29 mouse cellular contexts compared by ENCODE assay signal in genomic region chr3:105924616-105925015, GRCm38 (mm10). TPM values are rescaled to one million over a fixed set of nuclear protein-coding genes. Genes with fewer than 3 reads are reported as not detected.
A peak's percentile ranks its signal among the peaks of the same experiment; 100 is the strongest.
DNase-seq lines count a peak whose midpoint lies in the region; ATAC-seq lines count a peak whose summit lies in the region.
"Had no signal": no experiment of that assay in that cellular context is flagged by ENCODE, and none has a peak within 500 bp of the region (broad histone marks: within the 10 kb centered on the region; RNA-seq: fewer than 3 reads in every experiment).

No protein-coding gene starts in this region.

- no peak overlapping the region for H3K4me2 ChIP-seq in liver, embryonic 12.5 days
- no peak overlapping the region for H3K4me2 ChIP-seq in liver, embryonic 15.5 days
- no peak overlapping the region for H3K4me2 ChIP-seq in neural tube, embryonic 15.5 days
- H3K4me2 ChIP-seq: forebrain, embryonic 13.5 days; heart, embryonic 13.5 days; hindbrain, embryonic 14.5 days had no signal

- H3K27ac ChIP-seq in liver, embryonic 12.5 days, result no peak overlapping the region
- H3K27ac ChIP-seq in liver, embryonic 15.5 days (replicated peaks), result no peak overlapping the region
- no peak overlapping the region for H3K27ac ChIP-seq in neural tube, embryonic 15.5 days (replicated peaks)
- H3K27ac ChIP-seq: forebrain, embryonic 10.5 days; forebrain, embryonic 13.5 days; heart, embryonic 13.5 days; hindbrain, embryonic 14.5 days; hindbrain, postnatal 0 days had no signal

- no peak for DNase-seq in cerebellum, adult 18-20 months
- no peak for DNase-seq in left cerebral cortex, postnatal 25 days (ENCODE audit: low spot score in 2 of 2)
- DNase-seq: adrenal gland, adult 8-10 months; adrenal gland, postnatal 25 days; cerebellum, adult 11-12 months; cerebellum, adult 9-10 months; cerebellum, postnatal 14 days; gastrocnemius, postnatal 14 days; heart, adult 18-20 months; heart, postnatal 14 days; heart, postnatal 4 days had no signal

- peaks cover 99% of the 10 kb centered on the region for H3K4me1 ChIP-seq in megakaryocyte, embryonic 14.5 days
- H3K4me1 ChIP-seq in liver, embryonic 12.5 days, result peaks cover 57% of the 10 kb centered on the region
- peaks cover 16% of the 10 kb centered on the region for H3K4me1 ChIP-seq in liver, embryonic 15.5 days (replicated peaks)
- H3K4me1 ChIP-seq in neural tube, embryonic 15.5 days, result no peaks in the 10 kb centered on the region
- H3K4me1 ChIP-seq: forebrain, embryonic 10.5 days; forebrain, embryonic 13.5 days; heart, embryonic 13.5 days had no signal

- no peaks in the 10 kb centered on the region for H3K27me3 ChIP-seq in megakaryocyte, embryonic 14.5 days (replicated peaks)
- H3K27me3 ChIP-seq in liver, embryonic 12.5 days (replicated peaks), result no peaks in the 10 kb centered on the region
- H3K27me3 ChIP-seq in liver, embryonic 15.5 days, result no peaks in the 10 kb centered on the region
- no peaks in the 10 kb centered on the region for H3K27me3 ChIP-seq in neural tube, embryonic 15.5 days (replicated peaks)
- H3K27me3 ChIP-seq: forebrain, embryonic 13.5 days; heart, embryonic 13.5 days had no signal

- no peak overlapping the region for H3K9ac ChIP-seq in liver, embryonic 12.5 days
- H3K9ac ChIP-seq in liver, embryonic 15.5 days, result no peak overlapping the region
- H3K9ac ChIP-seq in neural tube, embryonic 15.5 days (replicated peaks), result no peak overlapping the region
- H3K9ac ChIP-seq: forebrain, embryonic 13.5 days; heart, embryonic 13.5 days; hindbrain, embryonic 14.5 days had no signal

- WGBS in liver, embryonic 12.5 days (ENCODE audit: insufficient replicate concordance), result 46% methylated on average over 9 of the region's 9 CpGs
- WGBS in liver, embryonic 15.5 days (ENCODE audit: insufficient replicate concordance), result 49% methylated on average over 9 of the region's 9 CpGs
- WGBS in neural tube, embryonic 15.5 days, result 89% methylated on average over 9 of the region's 9 CpGs

- no peak for ATAC-seq in megakaryocyte, adult 5-6 weeks (ENCODE audit: poor library complexity, severe bottlenecking)
- peak; percentile 54 for ATAC-seq in liver, embryonic 12.5 days
- peak; percentile 61; the same call in 1 of the 2 replicates for ATAC-seq in liver, embryonic 15.5 days (ENCODE audit: insufficient read depth)
- no peak for ATAC-seq in neural tube, embryonic 15.5 days (ENCODE audit: low FRiP score)
- ATAC-seq: activated CD4-positive, CD25-positive, alpha-beta regulatory T cell, adult 4 months; CD4-positive, CD25-positive, alpha-beta regulatory T cell, adult 4 months; forebrain, embryonic 13.5 days; forebrain, embryonic 16.5 days; hindbrain, postnatal 0 days had no signal

- H3K9me3 ChIP-seq in megakaryocyte, embryonic 14.5 days, result no peaks in the 10 kb centered on the region
- no peaks in the 10 kb centered on the region for H3K9me3 ChIP-seq in liver, embryonic 12.5 days (replicated peaks)
- no peaks in the 10 kb centered on the region for H3K9me3 ChIP-seq in liver, embryonic 15.5 days (replicated peaks)
- no peaks in the 10 kb centered on the region for H3K9me3 ChIP-seq in neural tube, embryonic 15.5 days (replicated peaks)
- H3K9me3 ChIP-seq: forebrain, embryonic 10.5 days; forebrain, embryonic 13.5 days; heart, embryonic 13.5 days had no signal

- H3K36me3 ChIP-seq in megakaryocyte, embryonic 14.5 days (replicated peaks; ENCODE audit: low read length), result peaks cover 91% of the 10 kb centered on the region
- no peaks in the 10 kb centered on the region for H3K36me3 ChIP-seq in liver, embryonic 12.5 days
- no peaks in the 10 kb centered on the region for H3K36me3 ChIP-seq in liver, embryonic 15.5 days (replicated peaks)
- H3K36me3 ChIP-seq in neural tube, embryonic 15.5 days, result no peaks in the 10 kb centered on the region
- H3K36me3 ChIP-seq: forebrain, embryonic 10.5 days; heart, embryonic 13.5 days had no signal

- intact Hi-C loops in left cerebral cortex, postnatal 25 days (cut with DNase I), result no loop called here

- H3K4me3 ChIP-seq in megakaryocyte, embryonic 14.5 days (replicated peaks), result peak overlapping the region; percentile 85
- no peak overlapping the region for H3K4me3 ChIP-seq in liver, embryonic 12.5 days
- H3K4me3 ChIP-seq in liver, embryonic 15.5 days (replicated peaks), result no peak overlapping the region
- no peak overlapping the region for H3K4me3 ChIP-seq in neural tube, embryonic 15.5 days (replicated peaks)
- H3K4me3 ChIP-seq: forebrain, embryonic 10.5 days; forebrain, embryonic 13.5 days; heart, embryonic 13.5 days had no signal

RNA-seq across cellular contexts. Expression of gene I830077J02Rik, which starts 7.8 kb away (rescaled TPM):
- polyA plus RNA-seq in megakaryocyte, embryonic 14.5 days (2012; ENCODE audit: insufficient read depth, low replicate concordance), result 34.4 and 41.9 TPM in 2 replicates
- total RNA-seq in megakaryocyte, adult 5-6 weeks (2015), result 126 and 132 TPM in 2 replicates
- 71.5 and 74.6 TPM in 2 replicates for total RNA-seq in megakaryocyte, adult 5-6 weeks (2017)
- polyA plus RNA-seq in liver, embryonic 12.5 days (2016; fragmentation: Nextera tagmentation; extraction: Ambion mirVana), result 4.0 and 4.4 TPM in 2 replicates
- 3.2 and 3.5 TPM in 2 replicates for polyA plus RNA-seq in liver, embryonic 15.5 days (2015; fragmentation: Nextera tagmentation; extraction: Ambion mirVana)
- total RNA-seq in left cerebral cortex, postnatal 25 days (2021), result under 1 TPM; 0.44 to 0.78 TPM
- 0.54 and 1.8 TPM in 2 replicates for polyA plus RNA-seq in neural tube, embryonic 15.5 days (2015; fragmentation: Nextera tagmentation; extraction: Ambion mirVana)
- polyA plus RNA-seq: forebrain, embryonic 16.5 days had no signal

RNA-seq across cellular contexts. Expression of gene Wdr77, which starts 34.6 kb away (rescaled TPM):
- polyA plus RNA-seq in megakaryocyte, embryonic 14.5 days (2012; ENCODE audit: insufficient read depth, low replicate concordance), result 39.6 and 78.6 TPM in 2 replicates
- 22.3 and 23.0 TPM in 2 replicates for total RNA-seq in megakaryocyte, adult 5-6 weeks (2015)
- 11.8 and 14.0 TPM in 2 replicates for total RNA-seq in megakaryocyte, adult 5-6 weeks (2017)
- 86.6 and 90.0 TPM in 2 replicates for polyA plus RNA-seq in liver, embryonic 12.5 days (2016; fragmentation: Nextera tagmentation; extraction: Ambion mirVana)
- polyA plus RNA-seq in liver, embryonic 15.5 days (2015; fragmentation: Nextera tagmentation; extraction: Ambion mirVana), result 39.8 and 41.1 TPM in 2 replicates
- total RNA-seq in left cerebral cortex, postnatal 25 days (2021), result 10 to 100 TPM; 49.5 to 51.6 TPM
- 86.7 and 104 TPM in 2 replicates for polyA plus RNA-seq in neural tube, embryonic 15.5 days (2015; fragmentation: Nextera tagmentation; extraction: Ambion mirVana)

RNA-seq across cellular contexts. Expression of gene Atp5f1, which starts 35.3 kb away (rescaled TPM):
- polyA plus RNA-seq in megakaryocyte, embryonic 14.5 days (2012; ENCODE audit: insufficient read depth, low replicate concordance), result 260 and 290 TPM in 2 replicates
- total RNA-seq in megakaryocyte, adult 5-6 weeks (2015), result 442 and 475 TPM in 2 replicates
- total RNA-seq in megakaryocyte, adult 5-6 weeks (2017), result 501 and 520 TPM in 2 replicates
- 368 TPM in 2 replicates for polyA plus RNA-seq in liver, embryonic 12.5 days (2016; fragmentation: Nextera tagmentation; extraction: Ambion mirVana)
- polyA plus RNA-seq in liver, embryonic 15.5 days (2015; fragmentation: Nextera tagmentation; extraction: Ambion mirVana), result 286 and 308 TPM in 2 replicates
- 100 to 1,000 TPM; 272 to 278 TPM for total RNA-seq in left cerebral cortex, postnatal 25 days (2021)
- polyA plus RNA-seq in neural tube, embryonic 15.5 days (2015; fragmentation: Nextera tagmentation; extraction: Ambion mirVana), result 581 and 593 TPM in 2 replicates

RNA-seq across cellular contexts. Expression of gene Ovgp1, which starts 48.9 kb away (rescaled TPM):
- polyA plus RNA-seq in megakaryocyte, embryonic 14.5 days (2012; ENCODE audit: insufficient read depth, low replicate concordance), result not detected in 2 replicates
- 6.0 and 18.8 TPM in 2 replicates for total RNA-seq in megakaryocyte, adult 5-6 weeks (2015)
- 3.0 and 5.4 TPM in 2 replicates for total RNA-seq in megakaryocyte, adult 5-6 weeks (2017)
- 0.45 and 0.77 TPM in 2 replicates for polyA plus RNA-seq in liver, embryonic 12.5 days (2016; fragmentation: Nextera tagmentation; extraction: Ambion mirVana)
- polyA plus RNA-seq in liver, embryonic 15.5 days (2015; fragmentation: Nextera tagmentation; extraction: Ambion mirVana), result 0.36 and 0.74 TPM in 2 replicates
- total RNA-seq in left cerebral cortex, postnatal 25 days (2021), result 1 to 10 TPM; 1.5 to 2.3 TPM
- polyA plus RNA-seq in neural tube, embryonic 15.5 days (2015; fragmentation: Nextera tagmentation; extraction: Ambion mirVana), result 3.6 and 4.3 TPM in 2 replicates

RNA-seq across cellular contexts. Expression of gene Tmigd3, which starts 53.9 kb away (rescaled TPM):
- not detected in 2 replicates for polyA plus RNA-seq in megakaryocyte, embryonic 14.5 days (2012; ENCODE audit: insufficient read depth, low replicate concordance)
- 0.40 and 1.2 TPM in 2 replicates for total RNA-seq in megakaryocyte, adult 5-6 weeks (2015)
- total RNA-seq in megakaryocyte, adult 5-6 weeks (2017), result 2.1 and 5.8 TPM in 2 replicates
- polyA plus RNA-seq in liver, embryonic 12.5 days (2016; fragmentation: Nextera tagmentation; extraction: Ambion mirVana), result 0.30 TPM in 1 of 2 replicates, not detected in the other
- 0.24 TPM in 1 of 2 replicates, not detected in the other for polyA plus RNA-seq in liver, embryonic 15.5 days (2015; fragmentation: Nextera tagmentation; extraction: Ambion mirVana)
- total RNA-seq in left cerebral cortex, postnatal 25 days (2021), result under 1 TPM in 1 of 2 experiments, not detected in 1; 0.69 TPM
- not detected in 2 replicates for polyA plus RNA-seq in neural tube, embryonic 15.5 days (2015; fragmentation: Nextera tagmentation; extraction: Ambion mirVana)
- total RNA-seq: adrenal gland, adult 8-10 months; adrenal gland, postnatal 25 days; gastrocnemius, adult 18-20 months; gastrocnemius, postnatal 14 days; gastrocnemius, postnatal 4 days; hindbrain, postnatal 0 days had no signal
- polyA plus RNA-seq: activated CD4-positive, CD25-positive, alpha-beta regulatory T cell, adult 4 months; C2C12; CD4-positive, CD25-positive, alpha-beta regulatory T cell, adult 4 months; embryonic facial prominence, embryonic 11.5 days; forebrain, embryonic 10.5 days; forebrain, embryonic 13.5 days; forebrain, embryonic 16.5 days; hindbrain, embryonic 11.5 days; hindbrain, embryonic 14.5 days; hindbrain, postnatal 0 days had no signal

Comparison
In these comparisons a context has a peak if more than half of its experiments do, and no peak if none do; other contexts are left out.
1. ATAC-seq: peak in liver, embryonic 12.5 days (single experiment) and liver, embryonic 15.5 days (single experiment); none in megakaryocyte, adult 5-6 weeks (single experiment) and neural tube, embryonic 15.5 days (single experiment).